Mouse (Mus musculus): ENCODE data around the gene P4ha2. TPM values are rescaled to one million over a fixed set of nuclear protein-coding genes. Genes with fewer than 3 reads are reported as not detected.

The P4ha2 gene
- polyA plus RNA-seq, 1 experiment from 2014 or later, result 5.6 TPM

- H3K9me3 ChIP-seq (replicated peaks), result no peaks in the 10 kb centered on the region
- no peak overlapping the region for H3K9ac ChIP-seq
- H3K27me3 ChIP-seq, result no peaks in the 10 kb centered on the region
- H3K27ac ChIP-seq, result no peak overlapping the region
- no peak overlapping the region for H3K4me2 ChIP-seq
- H3K4me1 ChIP-seq, result 0 out of 2 replicates have a peak, but pooled peaks cover 3% of the 10 kb centered on the region
- no peaks in the 10 kb centered on the region for H3K36me3 ChIP-seq (ENCODE audit: poor library complexity, severe bottlenecking)
- WGBS, result 52% methylated on average over 8 of the region's 8 CpGs
- H3K4me3 ChIP-seq, result no peak overlapping the region
- ATAC-seq, result no peak
These were observed 8.2 kb upstream of the P4ha2 start for GRCm38 (mm10) chr11:54091726-54092125.

GRCm38 (mm10) chr11:54092188-54092587 is 7.7 kb upstream of the P4ha2 start:
- 66% methylated on average over 7 of the region's 7 CpGs for WGBS
- no peaks in the 10 kb centered on the region for H3K27me3 ChIP-seq
- H3K4me3 ChIP-seq, result no peak overlapping the region
- no peak overlapping the region for H3K4me2 ChIP-seq
- H3K36me3 ChIP-seq (ENCODE audit: poor library complexity, severe bottlenecking), result no peaks in the 10 kb centered on the region
- ATAC-seq, result no peak
- 0 out of 2 replicates have a peak, but pooled peaks cover 3% of the 10 kb centered on the region for H3K4me1 ChIP-seq
- H3K27ac ChIP-seq, result no peak overlapping the region
- H3K9ac ChIP-seq, result no peak overlapping the region
- no peaks in the 10 kb centered on the region for H3K9me3 ChIP-seq (replicated peaks)

GRCm38 (mm10) chr11:54093000-54093399 is 6.9 kb upstream of the P4ha2 start:
- no peak for ATAC-seq
- Histone ChIP-seq H3K27ac (no peak overlapping the region), H3K9ac (no peak overlapping the region), H3K4me2 (no peak overlapping the region), H3K9me3 (replicated peaks) (no peaks in the 10 kb centered on the region), H3K36me3 (ENCODE audit: poor library complexity, severe bottlenecking) (no peaks in the 10 kb centered on the region), H3K4me1 (0 out of 2 replicates have a peak, but pooled peaks cover 3% of the 10 kb centered on the region), H3K4me3 (no peak overlapping the region), H3K27me3 (no peaks in the 10 kb centered on the region)
- WGBS, result 7% methylated on average over 3 of the region's 3 CpGs

- Histone ChIP-seq H3K4me1 (peaks cover 14% of the 10 kb centered on the region), H3K4me2 (peak overlapping the region; percentile 99), H3K27me3 (peaks cover 10% of the 10 kb centered on the region; the same call in 1 of the 2 replicates), H3K9ac (peak overlapping the region; percentile 76), H3K9me3 (replicated peaks) (no peaks in the 10 kb centered on the region), H3K4me3 (peak overlapping the region; percentile 62), H3K36me3 (ENCODE audit: poor library complexity, severe bottlenecking) (no peaks in the 10 kb centered on the region), H3K27ac (no peak overlapping the region)
- peak; percentile 91 for ATAC-seq
- WGBS, result 1% methylated on average over 47 of the region's 83 CpGs
These were observed 1.0 kb downstream of the P4ha2 start for GRCm38 (mm10) chr11:54100692-54101591.

- H3K4me3 ChIP-seq, result peak overlapping the region; percentile 62; the same call in 1 of the 2 replicates
- H3K4me2 ChIP-seq, result peak overlapping the region; percentile 99
- WGBS, result 80% methylated on average over 9 of the region's 9 CpGs
- no peaks in the 10 kb centered on the region for H3K9me3 ChIP-seq (replicated peaks)
- peaks cover 14% of the 10 kb centered on the region for H3K4me1 ChIP-seq
- H3K9ac ChIP-seq, result no peak overlapping the region; the same call in 1 of the 2 replicates
- 0 out of 2 replicates have a peak, but pooled peaks have one; percentile 13 for ATAC-seq
- no peaks in the 10 kb centered on the region for H3K36me3 ChIP-seq (ENCODE audit: poor library complexity, severe bottlenecking)
- H3K27ac ChIP-seq, result no peak overlapping the region
- H3K27me3 ChIP-seq, result peaks cover 10% of the 10 kb centered on the region; the same call in 1 of the 2 replicates
These were observed 1.8 kb downstream of the P4ha2 start for GRCm38 (mm10) chr11:54101701-54102100.

- no peak overlapping the region for H3K4me2 ChIP-seq
- H3K27me3 ChIP-seq, result peaks cover 10% of the 10 kb centered on the region; the same call in 1 of the 2 replicates
- no peak overlapping the region for H3K27ac ChIP-seq
- WGBS, result 76% methylated on average over 10 of the region's 10 CpGs
- H3K9ac ChIP-seq, result no peak overlapping the region
- no peak for ATAC-seq
- H3K36me3 ChIP-seq (ENCODE audit: poor library complexity, severe bottlenecking), result no peaks in the 10 kb centered on the region
- no peak overlapping the region for H3K4me3 ChIP-seq
- H3K4me1 ChIP-seq, result peaks cover 14% of the 10 kb centered on the region
- H3K9me3 ChIP-seq (replicated peaks), result no peaks in the 10 kb centered on the region
These were observed 3.0 kb downstream of the P4ha2 start for GRCm38 (mm10) chr11:54102706-54103449.

- no peak overlapping the region for H3K27ac ChIP-seq
- WGBS, result 94% methylated on average over 6 of the region's 6 CpGs
- no peaks in the 10 kb centered on the region for H3K36me3 ChIP-seq (ENCODE audit: poor library complexity, severe bottlenecking)
- H3K9me3 ChIP-seq (replicated peaks), result no peaks in the 10 kb centered on the region
- H3K9ac ChIP-seq, result no peak overlapping the region
- ATAC-seq, result no peak
- H3K4me1 ChIP-seq, result peaks cover 14% of the 10 kb centered on the region
- no peak overlapping the region for H3K4me2 ChIP-seq
- no peak overlapping the region for H3K4me3 ChIP-seq
- H3K27me3 ChIP-seq, result peaks cover 9% of the 10 kb centered on the region; the same call in 1 of the 2 replicates
These were observed 5.1 kb downstream of the P4ha2 start for GRCm38 (mm10) chr11:54105011-54105410.

GRCm38 (mm10) chr11:54106676-54107075 is 6.8 kb downstream of the P4ha2 start:
- H3K27me3 ChIP-seq, result peaks cover 4% of the 10 kb centered on the region; the same call in 1 of the 2 replicates
- H3K9ac ChIP-seq, result no peak overlapping the region
- H3K9me3 ChIP-seq (replicated peaks), result no peaks in the 10 kb centered on the region
- no peak for ATAC-seq
- no peak overlapping the region for H3K4me2 ChIP-seq
- peaks cover 2% of the 10 kb centered on the region; the same call in 1 of the 2 replicates for H3K4me1 ChIP-seq
- no peak overlapping the region for H3K27ac ChIP-seq
- H3K4me3 ChIP-seq, result no peak overlapping the region
- no peaks in the 10 kb centered on the region for H3K36me3 ChIP-seq (ENCODE audit: poor library complexity, severe bottlenecking)
- 96% methylated on average over 3 of the region's 3 CpGs for WGBS

- H3K27me3 ChIP-seq, result no peaks in the 10 kb centered on the region
- H3K27ac ChIP-seq, result no peak overlapping the region
- ATAC-seq, result no peak
- H3K9ac ChIP-seq, result no peak overlapping the region
- no peaks in the 10 kb centered on the region for H3K9me3 ChIP-seq (replicated peaks)
- no peaks in the 10 kb centered on the region for H3K36me3 ChIP-seq (ENCODE audit: poor library complexity, severe bottlenecking)
- 79% methylated on average over 7 of the region's 7 CpGs for WGBS
- H3K4me2 ChIP-seq, result no peak overlapping the region
- no peak overlapping the region for H3K4me3 ChIP-seq
- peaks cover 7% of the 10 kb centered on the region for H3K4me1 ChIP-seq
These were observed 7.3 kb downstream of the P4ha2 start for GRCm38 (mm10) chr11:54107239-54107638.

- ATAC-seq, result no peak
- Histone ChIP-seq H3K9me3 (replicated peaks) (no peaks in the 10 kb centered on the region), H3K9ac (no peak overlapping the region), H3K36me3 (ENCODE audit: poor library complexity, severe bottlenecking) (no peaks in the 10 kb centered on the region), H3K27me3 (no peaks in the 10 kb centered on the region), H3K4me3 (no peak overlapping the region), H3K4me1 (peaks cover 16% of the 10 kb centered on the region), H3K4me2 (no peak overlapping the region), H3K27ac (no peak overlapping the region)
- WGBS, result 70% methylated on average over 3 of the region's 3 CpGs
These were observed 8.2 kb downstream of the P4ha2 start for GRCm38 (mm10) chr11:54108131-54108530.

GRCm38 (mm10) chr11:54108894-54109293 is 9.0 kb downstream of the P4ha2 start:
- no peaks in the 10 kb centered on the region for H3K36me3 ChIP-seq (ENCODE audit: poor library complexity, severe bottlenecking)
- peaks cover 23% of the 10 kb centered on the region for H3K4me1 ChIP-seq
- no peaks in the 10 kb centered on the region for H3K27me3 ChIP-seq
- no peak for ATAC-seq
- no peaks in the 10 kb centered on the region for H3K9me3 ChIP-seq (replicated peaks)
- 87% methylated on average over 5 of the region's 5 CpGs for WGBS
- H3K4me3 ChIP-seq, result no peak overlapping the region
- H3K9ac ChIP-seq, result no peak overlapping the region
- H3K27ac ChIP-seq, result no peak overlapping the region
- H3K4me2 ChIP-seq, result no peak overlapping the region

- Histone ChIP-seq H3K9me3 (replicated peaks) (no peaks in the 10 kb centered on the region), H3K4me2 (no peak overlapping the region), H3K27ac (no peak overlapping the region), H3K4me3 (no peak overlapping the region), H3K27me3 (no peaks in the 10 kb centered on the region), H3K36me3 (ENCODE audit: poor library complexity, severe bottlenecking) (no peaks in the 10 kb centered on the region), H3K4me1 (peaks cover 36% of the 10 kb centered on the region), H3K9ac (no peak overlapping the region)
- no peak for ATAC-seq
- 90% methylated on average over 7 of the region's 7 CpGs for WGBS
These were observed 11.4 kb downstream of the P4ha2 start for GRCm38 (mm10) chr11:54111291-54111690.
